Mouse (Mus musculus) megakaryocyte, embryonic 14.5 days (primary cell): ENCODE results near the gene Sag.

Experiments used
- FLI1 ChIP-seq: IDR thresholded peaks from 2 replicates; pipeline ENCODE4 v1.6.1; 2012; ENCODE audit warnings: low read length, inconsistent platforms, mixed read lengths
- GATA1 ChIP-seq: IDR thresholded peaks from 3 replicates; pipeline ENCODE4 v1.6.1; 2012; ENCODE audit warnings: mixed read lengths, low read length, inconsistent platforms, borderline replicate concordance

- TF ChIP-seq GATA1 (no peak), FLI1 (no peak)
Observed at GRCm38 (mm10) chr1:87813155-87813554, 9.7 kb downstream of the Sag start.
